Mouse (Mus musculus) midbrain, embryonic 14.5 days (tissue): ENCODE measurements around the gene Homer3. TPM values are rescaled to one million over a fixed set of nuclear protein-coding genes. Genes with fewer than 3 reads are reported as not detected.

ENCODE experiments used
- ATAC-seq: fragments of 200-750 bp; cut with Nextera tagmentation; 2 replicates; pipeline ENCODE4 v1.8.0; 2017; ENCODE audit warnings: moderate number of reproducible peaks, moderate library complexity; ENCODE audit not compliant: low FRiP score, low TSS enrichment
- DNase-seq: peaks from one replicate; pipeline ENCODE4 v3.0.0-alpha.2; 2015
- H3K27ac ChIP-seq: fragments of 300-500 bp; sonication (generic); replicated peaks from 2 replicates; pipeline ENCODE4 v1.5.1; 2014; ENCODE audit warnings: mild to moderate bottlenecking, low read depth, low read length, moderate library complexity
- H3K27me3 ChIP-seq: fragments of 300-500 bp; sonication (generic); 2 replicates; pipeline ENCODE4 v1.6.1; 2014; ENCODE audit warnings: low read length, control low read depth, mixed read lengths; ENCODE audit not compliant: control insufficient read depth, insufficient read depth
- H3K36me3 ChIP-seq: fragments of 300-500 bp; sonication (generic); 2 replicates; pipeline ENCODE4 v1.6.1; 2014; ENCODE audit warnings: low read length, control low read depth; ENCODE audit not compliant: control insufficient read depth, insufficient read depth
- H3K4me1 ChIP-seq: fragments of 300-500 bp; sonication (generic); 2 replicates; pipeline ENCODE4 v1.6.1; 2014; ENCODE audit warnings: mild to moderate bottlenecking, antibody characterized with exemption, low read length, control low read depth; ENCODE audit not compliant: control insufficient read depth, insufficient read depth
- H3K4me2 ChIP-seq: fragments of 300-500 bp; sonication (generic); 2 replicates; pipeline ENCODE4 v1.6.1; 2014; ENCODE audit warnings: mild to moderate bottlenecking, low read length, moderate library complexity
- H3K4me3 ChIP-seq: fragments of 300-500 bp; sonication (generic); replicated peaks from 2 replicates; pipeline ENCODE4 v1.5.1; 2014; ENCODE audit warnings: low read depth, low read length
- H3K9ac ChIP-seq: fragments of 300-500 bp; sonication (generic); replicated peaks from 2 replicates; pipeline ENCODE4 v1.6.1; 2014; ENCODE audit warnings: mild to moderate bottlenecking, low read length, moderate library complexity
- H3K9me3 ChIP-seq: fragments of 300-500 bp; sonication (generic); 2 replicates; pipeline ENCODE4 v1.6.1; 2016; ENCODE audit warnings: low read length, control low read depth, mixed read lengths; ENCODE audit not compliant: control insufficient read depth
- WGBS: fragments of 180-500 bp; shearing (Covaris S2); extraction: QIAGEN DNeasy Blood & Tissue Kit; methylation state at CpG from one replicate; pipeline ENCODE4 v1.1.7; 2014; 5-methylcytosine and 5-hydroxymethylcytosine counted together
- polyA plus RNA-seq: library from polyadenylated mRNA; unstranded; fragments of >200 nt; fragmentation: Nextera tagmentation; extraction: Ambion mirVana; gene quantifications from 2 replicates; pipeline ENCODE4 v1.2.1, GENCODE M21; 2014

Homer3 gene
- polyA plus RNA-seq, 1 experiment from 2014 or later = 34.4 TPM

GRCm38 (mm10) chr8:70276476-70276875 lies 6.2 kb upstream of the Homer3 start:
- ATAC-seq (no peak), DNase-seq (no peak)
- WGBS = 94% methylated on average over 3 of the region's 3 CpGs
- no peaks in the 10 kb centered on the region for H3K36me3 ChIP-seq
- H3K9me3 ChIP-seq = no peaks in the 10 kb centered on the region
- no peaks in the 10 kb centered on the region for H3K4me1 ChIP-seq
- no peak overlapping the region for H3K27ac ChIP-seq
- H3K4me3 ChIP-seq = no peak overlapping the region
- no peak overlapping the region for H3K9ac ChIP-seq
- no peak overlapping the region for H3K4me2 ChIP-seq
- H3K27me3 ChIP-seq = no peaks in the 10 kb centered on the region

- Histone ChIP-seq H3K27ac (no peak overlapping the region), H3K4me1 (0 out of 2 replicates have a peak, but pooled peaks cover 6% of the 10 kb centered on the region), H3K9me3 (no peaks in the 10 kb centered on the region), H3K36me3 (no peaks in the 10 kb centered on the region), H3K9ac (no peak overlapping the region), H3K27me3 (no peaks in the 10 kb centered on the region), H3K4me3 (no peak overlapping the region), H3K4me2 (no peak overlapping the region)
- no peak for DNase-seq
- WGBS = 62% methylated on average over 15 of the region's 15 CpGs
- no peak for ATAC-seq
Observed at GRCm38 (mm10) chr8:70278175-70278574, 4.5 kb upstream of the Homer3 start.

- WGBS = 75% methylated on average over 8 of the region's 8 CpGs
- no peak for DNase-seq
- H3K9me3 ChIP-seq = no peaks in the 10 kb centered on the region
- ATAC-seq = no peak
- H3K9ac ChIP-seq = no peak overlapping the region
- 0 out of 2 replicates have a peak, but pooled peaks cover 8% of the 10 kb centered on the region for H3K4me1 ChIP-seq
- H3K27ac ChIP-seq = no peak overlapping the region
- H3K36me3 ChIP-seq = no peaks in the 10 kb centered on the region
- no peaks in the 10 kb centered on the region for H3K27me3 ChIP-seq
- H3K4me2 ChIP-seq = no peak overlapping the region
- no peak overlapping the region for H3K4me3 ChIP-seq
Observed at GRCm38 (mm10) chr8:70279266-70279665, 3.4 kb upstream of the Homer3 start.

GRCm38 (mm10) chr8:70281001-70281400 lies 1.6 kb upstream of the Homer3 start:
- 28% methylated on average over 3 of the region's 3 CpGs for WGBS
- H3K9me3 ChIP-seq = no peaks in the 10 kb centered on the region
- H3K9ac ChIP-seq = no peak overlapping the region
- no peak overlapping the region for H3K4me3 ChIP-seq
- 0 out of 2 replicates have a peak, but pooled peaks cover 12% of the 10 kb centered on the region for H3K4me1 ChIP-seq
- DNase-seq = no peak
- H3K27ac ChIP-seq = no peak overlapping the region
- H3K27me3 ChIP-seq = no peaks in the 10 kb centered on the region
- no peak overlapping the region for H3K4me2 ChIP-seq
- peaks cover 10% of the 10 kb centered on the region for H3K36me3 ChIP-seq
- ATAC-seq = no peak

GRCm38 (mm10) chr8:70283136-70284077 lies 780 bp downstream of the Homer3 start:
- H3K27me3 ChIP-seq = no peaks in the 10 kb centered on the region
- under 1% methylated on average over 55 of the region's 55 CpGs for WGBS
- H3K4me2 ChIP-seq = peak overlapping the region; percentile 65
- no peaks in the 10 kb centered on the region for H3K9me3 ChIP-seq
- ATAC-seq = peak; percentile 67
- H3K36me3 ChIP-seq = peaks cover 32% of the 10 kb centered on the region
- 0 out of 2 replicates have a peak, but pooled peaks cover 12% of the 10 kb centered on the region for H3K4me1 ChIP-seq
- peak overlapping the region; percentile 78 for H3K4me3 ChIP-seq
- H3K27ac ChIP-seq = peak overlapping the region; percentile 71
- peak overlapping the region; percentile 86 for H3K9ac ChIP-seq
- peak; percentile 58 for DNase-seq

GRCm38 (mm10) chr8:70284421-70284820 lies 1.8 kb downstream of the Homer3 start:
- H3K27me3 ChIP-seq = no peaks in the 10 kb centered on the region
- peaks cover 39% of the 10 kb centered on the region for H3K36me3 ChIP-seq
- ATAC-seq = no peak
- 60% methylated on average over 5 of the region's 5 CpGs for WGBS
- DNase-seq = no peak
- H3K27ac ChIP-seq = no peak overlapping the region
- 0 out of 2 replicates have a peak, but pooled peaks cover 12% of the 10 kb centered on the region for H3K4me1 ChIP-seq
- no peaks in the 10 kb centered on the region for H3K9me3 ChIP-seq
- no peak overlapping the region for H3K9ac ChIP-seq
- no peak overlapping the region for H3K4me3 ChIP-seq
- peak overlapping the region; percentile 28 for H3K4me2 ChIP-seq

- ATAC-seq (no peak), DNase-seq (no peak)
- Histone ChIP-seq H3K27me3 (no peaks in the 10 kb centered on the region), H3K4me3 (no peak overlapping the region), H3K36me3 (peaks cover 46% of the 10 kb centered on the region), H3K4me1 (0 out of 2 replicates have a peak, but pooled peaks cover 12% of the 10 kb centered on the region), H3K9ac (no peak overlapping the region), H3K27ac (no peak overlapping the region), H3K9me3 (no peaks in the 10 kb centered on the region), H3K4me2 (no peak overlapping the region)
- WGBS = 97% methylated on average over 15 of the region's 15 CpGs
Observed at GRCm38 (mm10) chr8:70285304-70285703, 2.7 kb downstream of the Homer3 start.

- 90% methylated on average over 8 of the region's 8 CpGs for WGBS
- Histone ChIP-seq H3K4me2 (no peak overlapping the region), H3K4me1 (0 out of 2 replicates have a peak, but pooled peaks cover 12% of the 10 kb centered on the region), H3K4me3 (no peak overlapping the region), H3K9ac (no peak overlapping the region), H3K27ac (no peak overlapping the region), H3K9me3 (no peaks in the 10 kb centered on the region), H3K27me3 (no peaks in the 10 kb centered on the region), H3K36me3 (peaks cover 59% of the 10 kb centered on the region)
- DNase-seq (no peak), ATAC-seq (no peak)
Observed at GRCm38 (mm10) chr8:70286737-70287136, 4.1 kb downstream of the Homer3 start.
